Mouse (Mus musculus): Measurements from ENCODE around the gene Zkscan7. TPM values are rescaled to one million over a fixed set of nuclear protein-coding genes. Genes with fewer than 3 reads are reported as not detected.

Zkscan7 gene
- total RNA-seq, 2 experiments from 2014 or later = 3.3 to 4.2 TPM

GRCm38 (mm10) chr9:122928915-122929314, 43.4 kb downstream of the Zkscan7 start:
- TF ChIP-seq CTCF (IDR thresholded peaks at IDR 0.05) = no peak
- intact Hi-C loops (cut with DNase I) = no loop called here
- no peak for DNase-seq
- Histone ChIP-seq H3K27ac (no peak overlapping the region), H3K4me3 (no peak overlapping the region)

Other genes starting within 250 kb of the Zkscan7 start
- not detected for gene Topaz1, start 138.3 kb upstream of the Zkscan7 start, total RNA-seq (2021)
- 10 to 100 TPM; 20.8 to 31.7 TPM for gene Tcaim, start 80.1 kb upstream of the Zkscan7 start, total RNA-seq (2021)
- gene Gm35549, start 41.6 kb upstream of the Zkscan7 start, total RNA-seq (2021) = not detected
- gene Zfp445, start 19.7 kb upstream of the Zkscan7 start, total RNA-seq (2021) = 10 to 100 TPM; 39.0 to 39.5 TPM
- gene Zfp105, start 37.4 kb downstream of the Zkscan7 start, total RNA-seq (2021) = 1 to 10 TPM in 1 of 2 experiments, under 1 TPM in 1; 0.89 to 1.0 TPM
- 10 to 100 TPM; 10.4 to 11.3 TPM for gene 1110059G10Rik, start 65.3 kb downstream of the Zkscan7 start, total RNA-seq (2021)
- under 1 TPM in 1 of 2 experiments, not detected in 1; 0.17 TPM for gene Kif15, start 65.4 kb downstream of the Zkscan7 start, total RNA-seq (2021)
- gene Tmem42, start 135.6 kb downstream of the Zkscan7 start, total RNA-seq (2021) = 10 to 100 TPM in 1 of 2 experiments, 1 to 10 TPM in 1; 9.2 to 10.5 TPM
- gene Tgm4, start 149.0 kb downstream of the Zkscan7 start, total RNA-seq (2021) = under 1 TPM in 1 of 2 experiments, not detected in 1; 0.56 TPM
- 10 to 100 TPM; 53.2 to 55.8 TPM for gene Zdhhc3, start 227.5 kb downstream of the Zkscan7 start, total RNA-seq (2021)
- gene Exosc7, start 227.5 kb downstream of the Zkscan7 start, total RNA-seq (2021) = 10 to 100 TPM; 18.3 to 21.3 TPM

Data from gastrocnemius, adult 2 months (tissue).